Mouse (Mus musculus): ENCODE measurements at regions not wholly inside any gene's neighbourhood (a gene's known extent, or its start where the extent isn't known, plus 50 kb on each side); places are given as distances from the start of the nearest gene placed in this dataset.

- no peak overlapping the region for H3K4me3 ChIP-seq (ENCODE audit: extremely low read depth, insufficient read depth, insufficient read length)
- H3K4me1 ChIP-seq (ENCODE audit: control insufficient read depth, insufficient read depth, insufficient read length), result no peaks in the 10 kb centered on the region
- no peak for DNase-seq (ENCODE audit: low read depth in 1 of 2, low spot score in 2 of 2)
- WGBS, result 91% methylated on average over 5 of the region's 5 CpGs
- H3K27me3 ChIP-seq (ENCODE audit: control insufficient read depth, insufficient read depth, low read length), result no peaks in the 10 kb centered on the region
- H3K27ac ChIP-seq (ENCODE audit: insufficient read depth, low read length), result no peak overlapping the region
- no peak for TF ChIP-seq CTCF (IDR thresholded peaks at IDR 0.05; ENCODE audit: extremely low read depth, insufficient read depth, insufficient read length, insufficient replicate concordance)
- no peak for TF ChIP-seq POLR2A (IDR thresholded peaks at IDR 0.05; ENCODE audit: low read depth, low read length)
- H3K36me3 ChIP-seq (ENCODE audit: control insufficient read depth, insufficient read depth, low read length), result no peaks in the 10 kb centered on the region
Measured at GRCm38 (mm10) chr12:77076678-77077077, 114.7 kb upstream of the Max start.

GRCm38 (mm10) chr12:77074602-77075001 is 112.6 kb upstream of the Max start:
- no peak overlapping the region for H3K4me3 ChIP-seq (ENCODE audit: extremely low read depth, insufficient read depth, insufficient read length)
- TF ChIP-seq CTCF (IDR thresholded peaks at IDR 0.05; ENCODE audit: extremely low read depth, insufficient read depth, insufficient read length, insufficient replicate concordance) (no peak), POLR2A (IDR thresholded peaks at IDR 0.05; ENCODE audit: low read depth, low read length) (no peak)
- no peaks in the 10 kb centered on the region for H3K36me3 ChIP-seq (ENCODE audit: control insufficient read depth, insufficient read depth, low read length)
- DNase-seq (ENCODE audit: low read depth in 1 of 2, low spot score in 2 of 2), result no peak
- 77% methylated on average over 2 of the region's 2 CpGs for WGBS
- H3K27ac ChIP-seq (ENCODE audit: insufficient read depth, low read length), result no peak overlapping the region
- H3K4me1 ChIP-seq (ENCODE audit: control insufficient read depth, insufficient read depth, insufficient read length), result no peaks in the 10 kb centered on the region
- H3K27me3 ChIP-seq (ENCODE audit: control insufficient read depth, insufficient read depth, low read length), result no peaks in the 10 kb centered on the region

GRCm38 (mm10) chr12:77071700-77072099 is 109.7 kb upstream of the Max start:
- H3K36me3 ChIP-seq (ENCODE audit: control insufficient read depth, insufficient read depth, low read length), result no peaks in the 10 kb centered on the region
- 78% methylated on average over 1 of the region's 1 CpGs for whole genome bisulfite sequencing
- DNase-seq (ENCODE audit: low read depth in 1 of 2, low spot score in 2 of 2), result no peak
- no peak overlapping the region for H3K27ac ChIP-seq (ENCODE audit: insufficient read depth, low read length)
- no peaks in the 10 kb centered on the region for H3K27me3 ChIP-seq (ENCODE audit: control insufficient read depth, insufficient read depth, low read length)
- TF ChIP-seq CTCF (IDR thresholded peaks at IDR 0.05; ENCODE audit: extremely low read depth, insufficient read depth, insufficient read length, insufficient replicate concordance) (no peak), POLR2A (IDR thresholded peaks at IDR 0.05; ENCODE audit: low read depth, low read length) (no peak)
- H3K4me1 ChIP-seq (ENCODE audit: control insufficient read depth, insufficient read depth, insufficient read length), result no peaks in the 10 kb centered on the region
- H3K4me3 ChIP-seq (ENCODE audit: extremely low read depth, insufficient read depth, insufficient read length), result no peak overlapping the region

- no peaks in the 10 kb centered on the region for H3K4me1 ChIP-seq (ENCODE audit: control insufficient read depth, insufficient read depth, insufficient read length)
- no peak overlapping the region for H3K27ac ChIP-seq (ENCODE audit: insufficient read depth, low read length)
- WGBS, result 82% methylated on average over 5 of the region's 5 CpGs
- no peak overlapping the region for H3K4me3 ChIP-seq (ENCODE audit: extremely low read depth, insufficient read depth, insufficient read length)
- no peak for DNase-seq (ENCODE audit: low read depth in 1 of 2, low spot score in 2 of 2)
- H3K36me3 ChIP-seq (ENCODE audit: control insufficient read depth, insufficient read depth, low read length), result no peaks in the 10 kb centered on the region
- no peaks in the 10 kb centered on the region for H3K27me3 ChIP-seq (ENCODE audit: control insufficient read depth, insufficient read depth, low read length)
- TF ChIP-seq CTCF (IDR thresholded peaks at IDR 0.05; ENCODE audit: extremely low read depth, insufficient read depth, insufficient read length, insufficient replicate concordance), result no peak
- no peak for TF ChIP-seq POLR2A (IDR thresholded peaks at IDR 0.05; ENCODE audit: low read depth, low read length)
Measured at GRCm38 (mm10) chr12:77067938-77068337, 105.9 kb upstream of the Max start.

GRCm38 (mm10) chr12:77067115-77067514 is 105.1 kb upstream of the Max start:
- DNase-seq (ENCODE audit: low read depth in 1 of 2, low spot score in 2 of 2), result no peak
- H3K36me3 ChIP-seq (ENCODE audit: control insufficient read depth, insufficient read depth, low read length), result no peaks in the 10 kb centered on the region
- no peak overlapping the region for H3K27ac ChIP-seq (ENCODE audit: insufficient read depth, low read length)
- H3K4me3 ChIP-seq (ENCODE audit: extremely low read depth, insufficient read depth, insufficient read length), result no peak overlapping the region
- H3K27me3 ChIP-seq (ENCODE audit: control insufficient read depth, insufficient read depth, low read length), result no peaks in the 10 kb centered on the region
- no peak for TF ChIP-seq POLR2A (IDR thresholded peaks at IDR 0.05; ENCODE audit: low read depth, low read length)
- TF ChIP-seq CTCF (IDR thresholded peaks at IDR 0.05; ENCODE audit: extremely low read depth, insufficient read depth, insufficient read length, insufficient replicate concordance), result no peak
- no peaks in the 10 kb centered on the region for H3K4me1 ChIP-seq (ENCODE audit: control insufficient read depth, insufficient read depth, insufficient read length)
- 44% methylated on average over 5 of the region's 5 CpGs for WGBS

GRCm38 (mm10) chr12:77065645-77066512 is 103.9 kb upstream of the Max start:
- 45% methylated on average over 6 of the region's 6 CpGs for WGBS
- no peaks in the 10 kb centered on the region for H3K36me3 ChIP-seq (ENCODE audit: control insufficient read depth, insufficient read depth, low read length)
- TF ChIP-seq POLR2A (IDR thresholded peaks at IDR 0.05; ENCODE audit: low read depth, low read length) (no peak), CTCF (IDR thresholded peaks at IDR 0.05; ENCODE audit: extremely low read depth, insufficient read depth, insufficient read length, insufficient replicate concordance) (no peak)
- H3K4me1 ChIP-seq (ENCODE audit: control insufficient read depth, insufficient read depth, insufficient read length), result no peaks in the 10 kb centered on the region
- H3K27me3 ChIP-seq (ENCODE audit: control insufficient read depth, insufficient read depth, low read length), result no peaks in the 10 kb centered on the region
- no peak overlapping the region for H3K27ac ChIP-seq (ENCODE audit: insufficient read depth, low read length)
- DNase-seq (ENCODE audit: low read depth in 1 of 2, low spot score in 2 of 2), result no peak
- H3K4me3 ChIP-seq (ENCODE audit: extremely low read depth, insufficient read depth, insufficient read length), result no peak overlapping the region

- TF ChIP-seq POLR2A (IDR thresholded peaks at IDR 0.05; ENCODE audit: low read depth, low read length) (no peak), CTCF (IDR thresholded peaks at IDR 0.05; ENCODE audit: extremely low read depth, insufficient read depth, insufficient read length, insufficient replicate concordance) (no peak)
- no peak overlapping the region for H3K4me3 ChIP-seq (ENCODE audit: extremely low read depth, insufficient read depth, insufficient read length)
- DNase-seq (ENCODE audit: low read depth in 1 of 2, low spot score in 2 of 2), result no peak
- 78% methylated on average over 4 of the region's 4 CpGs for WGBS
- H3K4me1 ChIP-seq (ENCODE audit: control insufficient read depth, insufficient read depth, insufficient read length), result no peaks in the 10 kb centered on the region; the same call in 1 of the 2 replicates
- H3K27me3 ChIP-seq (ENCODE audit: control insufficient read depth, insufficient read depth, low read length), result no peaks in the 10 kb centered on the region
- no peak overlapping the region for H3K27ac ChIP-seq (ENCODE audit: insufficient read depth, low read length)
- H3K36me3 ChIP-seq (ENCODE audit: control insufficient read depth, insufficient read depth, low read length), result no peaks in the 10 kb centered on the region
Measured at GRCm38 (mm10) chr12:77064048-77064447, 102.0 kb upstream of the Max start.
